Mouse (Mus musculus) hindbrain, embryonic 16.5 days (tissue): Measurements from ENCODE around the gene Lzts3. TPM values are rescaled to one million over a fixed set of nuclear protein-coding genes. Genes with fewer than 3 reads are reported as not detected.
"Not testable (repeated sequence)": the region's sequence is repeated elsewhere in the genome, so short reads cannot be mapped to it uniquely, and the experiment has no call there.

Source experiments
- ATAC-seq: fragments of 200-750 bp; cut with Nextera tagmentation; 2 replicates; pipeline ENCODE4 v1.8.0; 2017; ENCODE audit warnings: moderate TSS enrichment, moderate library complexity
- H3K27ac ChIP-seq: fragments of 300-500 bp; sonication (generic); 2 replicates; pipeline ENCODE4 v1.5.1; 2014; ENCODE audit warnings: low read depth, mild to moderate bottlenecking, control low read depth, low read length, moderate library complexity
- H3K27me3 ChIP-seq: fragments of 300-500 bp; sonication (generic); replicated peaks from 2 replicates; pipeline ENCODE4 v1.6.1; 2014; ENCODE audit warnings: low read length; ENCODE audit not compliant: control insufficient read depth, insufficient read depth
- H3K36me3 ChIP-seq: fragments of 300-500 bp; sonication (generic); 2 replicates; pipeline ENCODE4 v1.6.1; 2014; ENCODE audit warnings: mild to moderate bottlenecking, low read length, moderate library complexity, mixed read lengths; ENCODE audit not compliant: control insufficient read depth, insufficient read depth
- H3K4me1 ChIP-seq: fragments of 300-500 bp; sonication (generic); 2 replicates; pipeline ENCODE4 v1.6.1; 2014; ENCODE audit warnings: low read depth, low read length; ENCODE audit not compliant: control insufficient read depth, insufficient read depth
- H3K4me2 ChIP-seq: fragments of 300-500 bp; sonication (generic); 2 replicates; pipeline ENCODE4 v1.6.1; 2014; ENCODE audit warnings: mild to moderate bottlenecking, low read length, control low read depth, moderate library complexity
- H3K4me3 ChIP-seq: fragments of 300-500 bp; sonication (generic); 2 replicates; pipeline ENCODE4 v1.5.1; 2014; ENCODE audit warnings: mild to moderate bottlenecking, low read length, control low read depth, moderate library complexity
- H3K9ac ChIP-seq: fragments of 300-500 bp; sonication (generic); 2 replicates; pipeline ENCODE4 v1.6.1; 2014; ENCODE audit warnings: low read depth, mild to moderate bottlenecking, control low read depth, low read length, moderate library complexity
- H3K9me3 ChIP-seq: fragments of 300-500 bp; sonication (generic); 2 replicates; pipeline ENCODE4 v1.6.1; 2014; ENCODE audit warnings: mild to moderate bottlenecking, low read length, moderate library complexity; ENCODE audit not compliant: control insufficient read depth
- WGBS: fragments of 180-500 bp; shearing (Covaris S2); extraction: QIAGEN DNeasy Blood & Tissue Kit; methylation state at CpG from one replicate; pipeline ENCODE4 v1.1.7; 2014; 5-methylcytosine and 5-hydroxymethylcytosine counted together
- polyA plus RNA-seq: library from polyadenylated mRNA; unstranded; fragments of >200 nt; fragmentation: Nextera tagmentation; extraction: Ambion mirVana; gene quantifications from 2 replicates; pipeline ENCODE4 v1.2.1, GENCODE M21; 2015

Gene Lzts3
- polyA plus RNA-seq, 1 experiment from 2014 or later, result 21.1 TPM

DNA sequence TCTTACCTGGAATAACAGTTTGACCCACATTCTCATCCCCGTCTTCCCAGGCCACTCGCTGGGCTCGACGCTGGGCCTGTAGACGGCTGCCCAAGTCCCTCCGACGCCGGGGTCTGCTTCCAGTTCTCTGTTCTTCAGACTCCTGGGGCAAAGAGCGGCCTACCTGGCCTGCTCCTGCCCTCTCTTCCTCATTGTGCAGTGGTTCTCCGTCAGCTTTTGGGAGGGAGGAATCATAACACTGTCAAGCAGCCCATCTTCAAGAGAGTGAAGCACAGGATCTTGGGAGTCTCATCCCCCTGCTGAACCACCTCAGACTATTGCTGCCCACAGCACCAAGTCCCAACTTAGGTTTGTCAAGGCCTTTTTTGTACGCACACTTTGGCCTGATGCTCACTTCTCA is 20.7 kb upstream of the Lzts3 start:
- Histone ChIP-seq H3K4me2 (peak overlapping the region; percentile 75), H3K9me3 (no peaks in the 10 kb centered on the region), H3K4me3 (peak overlapping the region; percentile 66), H3K9ac (peak overlapping the region; percentile 94), H3K36me3 (peaks cover 16% of the 10 kb centered on the region), H3K4me1 (peaks cover 23% of the 10 kb centered on the region), H3K27me3 (no peaks in the 10 kb centered on the region), H3K27ac (no peak overlapping the region; the same call in 1 of the 2 replicates)
- 88% methylated on average over 11 of the region's 11 CpGs for WGBS
- no peak for ATAC-seq

DNA sequence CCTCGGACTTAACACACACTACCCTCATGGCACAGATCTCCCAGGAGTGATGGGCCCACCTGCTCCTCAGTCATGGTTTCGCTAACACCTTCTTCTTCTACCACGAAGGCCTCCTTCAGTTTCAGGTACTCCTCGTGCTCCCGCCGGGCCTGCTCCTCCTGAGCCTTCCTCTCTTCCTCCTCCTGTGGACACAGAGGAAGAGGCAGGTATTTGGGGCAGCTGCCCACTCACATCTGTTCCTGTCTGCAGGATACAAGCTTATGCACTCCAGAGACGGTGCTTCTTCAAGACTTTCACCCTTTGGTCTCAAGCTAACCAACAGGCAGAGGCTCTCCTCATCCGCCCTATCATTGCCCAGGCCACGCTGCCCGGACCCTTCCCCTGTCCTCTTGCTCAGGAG is 15.9 kb upstream of the Lzts3 start:
- Histone ChIP-seq H3K4me3 (no peak overlapping the region), H3K4me2 (no peak overlapping the region), H3K27ac (no peak overlapping the region), H3K4me1 (peaks cover 11% of the 10 kb centered on the region), H3K27me3 (no peaks in the 10 kb centered on the region), H3K9ac (no peak overlapping the region), H3K36me3 (peaks cover 43% of the 10 kb centered on the region), H3K9me3 (no peaks in the 10 kb centered on the region)
- no peak for ATAC-seq
- 96% methylated on average over 10 of the region's 10 CpGs for WGBS

DNA sequence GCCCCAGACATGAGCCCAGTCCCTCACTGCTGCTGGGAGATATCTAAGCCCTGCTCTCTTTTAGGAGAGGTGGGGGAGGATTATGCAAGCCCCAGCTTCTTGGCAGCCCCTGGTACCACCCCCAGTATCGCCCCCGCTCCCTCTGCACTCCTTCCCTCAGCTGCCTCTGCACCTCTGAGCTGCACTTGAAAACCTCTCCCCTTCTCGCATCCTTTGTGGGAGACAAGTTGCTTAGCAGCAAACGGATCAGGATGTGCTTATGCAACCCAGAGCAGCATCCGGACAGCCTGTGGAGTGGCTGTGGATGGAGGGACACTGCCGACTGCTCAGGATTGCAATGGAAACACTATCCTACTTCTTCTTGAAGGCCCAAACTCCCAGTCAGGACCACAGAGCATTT is 14.9 kb upstream of the Lzts3 start:
- H3K36me3 ChIP-seq, result peaks cover 43% of the 10 kb centered on the region
- H3K4me2 ChIP-seq, result no peak overlapping the region
- WGBS, result 89% methylated on average over 6 of the region's 6 CpGs
- peaks cover 2% of the 10 kb centered on the region; the same call in 1 of the 2 replicates for H3K4me1 ChIP-seq
- no peaks in the 10 kb centered on the region for H3K9me3 ChIP-seq
- H3K4me3 ChIP-seq, result no peak overlapping the region
- no peak overlapping the region for H3K27ac ChIP-seq
- no peak for ATAC-seq
- H3K27me3 ChIP-seq, result no peaks in the 10 kb centered on the region
- no peak overlapping the region for H3K9ac ChIP-seq

DNA sequence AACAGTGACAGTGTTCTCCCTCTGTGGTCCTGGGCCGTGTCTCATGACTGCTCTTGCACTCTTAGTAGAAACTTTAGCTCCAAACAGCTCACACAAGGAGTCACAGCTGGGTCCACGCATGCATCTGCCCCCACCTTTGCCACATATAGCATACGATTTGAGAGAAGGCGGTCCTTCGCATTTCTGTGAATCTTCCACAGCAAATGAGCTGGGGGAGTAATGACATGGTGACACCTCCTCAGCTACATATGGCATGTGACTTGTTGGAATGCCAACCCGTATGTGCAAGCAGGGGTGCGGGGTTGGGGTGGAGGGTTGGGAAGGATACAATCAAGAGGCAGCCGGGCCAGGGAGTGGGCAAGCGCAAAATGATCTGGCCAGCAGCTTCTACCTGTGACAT is 13.9 kb upstream of the Lzts3 start:
- Histone ChIP-seq H3K27ac (no peak overlapping the region), H3K9me3 (no peaks in the 10 kb centered on the region), H3K4me3 (no peak overlapping the region), H3K4me1 (no peaks in the 10 kb centered on the region), H3K36me3 (peaks cover 46% of the 10 kb centered on the region), H3K4me2 (no peak overlapping the region), H3K27me3 (no peaks in the 10 kb centered on the region), H3K9ac (no peak overlapping the region)
- ATAC-seq, result no peak
- 92% methylated on average over 9 of the region's 9 CpGs for WGBS

DNA sequence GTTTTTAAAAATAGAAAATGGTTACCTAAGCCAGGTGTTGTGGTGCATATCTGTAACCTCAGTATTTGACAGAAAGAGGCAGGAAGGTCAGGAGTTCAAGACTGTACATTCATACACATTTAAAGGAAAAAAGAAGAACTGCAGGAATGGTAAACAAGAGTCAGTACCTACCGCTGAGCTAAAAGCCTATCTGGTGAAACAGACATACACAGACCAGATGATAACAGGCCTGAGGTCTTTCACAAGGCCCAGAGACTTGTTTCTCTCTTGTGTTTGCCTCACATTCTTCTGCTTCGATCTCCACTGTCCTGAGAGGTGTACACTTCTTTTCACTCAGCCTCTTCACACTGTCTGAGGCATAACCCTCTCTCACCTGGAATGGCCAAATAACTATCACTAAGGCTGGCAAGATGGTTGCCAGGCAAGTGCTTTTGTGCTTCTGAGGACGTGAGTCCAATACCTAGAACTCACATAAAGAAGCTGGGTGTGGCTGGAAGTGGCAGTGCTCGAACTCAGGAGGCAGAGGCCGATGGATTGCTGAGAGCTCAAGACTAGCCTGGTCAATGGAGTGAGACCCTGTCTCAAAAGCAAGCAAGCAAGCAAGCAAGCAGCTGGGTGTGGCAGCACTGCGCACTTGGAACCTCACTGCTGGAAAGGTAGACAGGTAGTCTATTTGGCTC is 13.2 kb upstream of the Lzts3 start:
- no peaks in the 10 kb centered on the region for H3K4me1 ChIP-seq
- no peak overlapping the region for H3K4me3 ChIP-seq
- no peak overlapping the region for H3K4me2 ChIP-seq
- H3K36me3 ChIP-seq, result peaks cover 41% of the 10 kb centered on the region
- ATAC-seq, result no peak
- no peak overlapping the region for H3K9ac ChIP-seq
- no peaks in the 10 kb centered on the region for H3K27me3 ChIP-seq
- H3K27ac ChIP-seq, result no peak overlapping the region
- 95% methylated on average over 6 of the region's 6 CpGs for WGBS
- no peaks in the 10 kb centered on the region for H3K9me3 ChIP-seq

DNA sequence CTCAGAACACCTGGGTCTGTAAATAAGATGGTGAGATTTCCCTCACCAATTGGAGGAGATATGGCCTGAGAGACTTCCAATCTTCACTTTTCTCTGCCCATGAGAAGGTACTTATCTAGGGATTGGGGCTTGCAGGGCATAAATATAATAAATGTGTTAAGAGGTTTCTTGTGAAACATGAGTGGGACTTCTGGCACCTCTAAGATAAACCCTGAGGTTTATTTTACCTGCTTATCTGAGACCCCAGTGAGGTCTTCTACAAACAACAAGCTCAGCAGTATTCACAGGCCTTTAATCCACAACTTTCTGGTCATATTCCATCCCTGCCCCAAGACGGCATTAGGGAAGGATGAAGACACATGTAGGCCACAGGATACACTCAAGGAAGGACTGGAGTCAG is 11.2 kb upstream of the Lzts3 start:
- Histone ChIP-seq H3K4me2 (no peak overlapping the region), H3K4me3 (no peak overlapping the region), H3K36me3 (peaks cover 33% of the 10 kb centered on the region), H3K4me1 (no peaks in the 10 kb centered on the region), H3K27ac (no peak overlapping the region), H3K9ac (no peak overlapping the region), H3K27me3 (no peaks in the 10 kb centered on the region), H3K9me3 (no peaks in the 10 kb centered on the region)
- WGBS, result 96% methylated on average over 1 of the region's 1 CpGs
- no peak for ATAC-seq

DNA sequence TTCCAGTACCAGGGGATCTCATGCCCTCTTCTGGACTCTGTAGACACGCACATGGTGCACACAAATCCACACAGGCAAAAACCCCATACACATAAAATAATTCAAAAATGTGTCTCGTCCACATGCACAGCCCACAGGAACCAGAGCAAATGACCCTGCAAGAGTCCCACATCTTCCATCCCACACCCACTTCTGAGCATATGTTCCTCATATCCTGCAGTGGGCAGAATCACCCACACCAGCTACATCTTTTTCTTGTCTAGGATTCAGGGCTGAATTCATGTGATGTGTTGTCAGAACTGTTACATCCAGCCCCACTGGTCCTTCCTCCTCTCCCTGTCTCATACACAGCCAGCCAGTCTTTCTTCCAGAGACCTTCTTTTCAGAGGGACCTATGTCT is 10.7 kb upstream of the Lzts3 start:
- Histone ChIP-seq H3K4me1 (no peaks in the 10 kb centered on the region), H3K4me2 (no peak overlapping the region), H3K4me3 (no peak overlapping the region), H3K9ac (no peak overlapping the region), H3K27me3 (no peaks in the 10 kb centered on the region), H3K36me3 (peaks cover 29% of the 10 kb centered on the region), H3K9me3 (no peaks in the 10 kb centered on the region), H3K27ac (no peak overlapping the region)
- 94% methylated on average over 2 of the region's 2 CpGs for WGBS
- ATAC-seq, result no peak

DNA sequence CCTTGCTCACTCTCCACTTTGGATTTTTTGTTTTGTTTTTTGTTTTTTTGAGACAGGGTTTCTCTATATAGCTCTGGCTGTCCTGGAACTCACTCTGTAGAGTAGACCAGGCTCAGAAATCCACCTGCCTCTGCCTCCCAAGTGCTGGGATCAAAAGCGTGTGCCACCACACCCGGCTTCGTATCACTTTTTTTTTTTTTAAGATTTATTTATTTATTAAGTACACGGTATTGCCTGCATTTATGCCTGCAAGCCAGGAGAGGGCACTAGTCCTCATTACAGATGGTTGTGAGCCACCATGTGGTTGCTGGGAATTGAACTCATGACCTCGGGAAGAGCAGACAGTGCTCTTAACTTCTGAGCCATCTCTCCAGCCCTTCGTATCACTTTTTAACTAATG is 6.4 kb upstream of the Lzts3 start:
- 83% methylated on average over 6 of the region's 6 CpGs for WGBS
- not testable (repeated sequence) for H3K36me3 ChIP-seq, H3K9ac ChIP-seq, ATAC-seq, H3K27ac ChIP-seq, H3K4me1 ChIP-seq, H3K27me3 ChIP-seq, H3K4me3 ChIP-seq, H3K4me2 ChIP-seq, H3K9me3 ChIP-seq

DNA sequence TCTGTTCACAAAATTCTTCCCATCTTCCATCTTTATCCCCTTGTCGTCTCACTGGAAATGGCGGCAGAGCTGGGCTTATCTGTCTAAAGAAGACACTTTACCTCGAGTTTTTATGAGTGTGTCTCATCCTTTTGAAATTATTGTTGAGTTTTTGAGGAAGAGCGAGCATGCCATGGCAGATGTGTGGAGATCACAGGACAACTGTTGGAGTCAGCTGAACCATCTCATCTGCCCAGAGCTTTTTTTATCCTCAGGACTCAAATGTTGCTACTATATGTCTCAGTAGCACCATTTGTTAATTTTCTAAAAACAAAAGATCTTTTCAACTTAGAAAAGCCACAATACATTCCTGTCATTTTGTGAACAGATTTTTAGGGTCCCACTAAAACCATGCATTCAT is 2.6 kb upstream of the Lzts3 start:
- no peaks in the 10 kb centered on the region for H3K9me3 ChIP-seq
- WGBS, result 84% methylated on average over 4 of the region's 4 CpGs

More for the DNA sequence above, 2.6 kb upstream of the Lzts3 start:
- Histone ChIP-seq H3K4me1 (peaks cover 17% of the 10 kb centered on the region), H3K9ac (no peak overlapping the region), H3K4me2 (no peak overlapping the region), H3K27me3 (no peaks in the 10 kb centered on the region), H3K36me3 (no peaks in the 10 kb centered on the region; the same call in 1 of the 2 replicates), H3K27ac (no peak overlapping the region), H3K4me3 (no peak overlapping the region)
- no peak for ATAC-seq
